Mouse (Mus musculus): ENCODE measurements around the gene Drd4. TPM values are rescaled to one million over a fixed set of nuclear protein-coding genes. Genes with fewer than 3 reads are reported as not detected.

The Drd4 gene
- polyA plus RNA-seq, 1 experiment from 2014 or later, result 0.16 TPM

DNA sequence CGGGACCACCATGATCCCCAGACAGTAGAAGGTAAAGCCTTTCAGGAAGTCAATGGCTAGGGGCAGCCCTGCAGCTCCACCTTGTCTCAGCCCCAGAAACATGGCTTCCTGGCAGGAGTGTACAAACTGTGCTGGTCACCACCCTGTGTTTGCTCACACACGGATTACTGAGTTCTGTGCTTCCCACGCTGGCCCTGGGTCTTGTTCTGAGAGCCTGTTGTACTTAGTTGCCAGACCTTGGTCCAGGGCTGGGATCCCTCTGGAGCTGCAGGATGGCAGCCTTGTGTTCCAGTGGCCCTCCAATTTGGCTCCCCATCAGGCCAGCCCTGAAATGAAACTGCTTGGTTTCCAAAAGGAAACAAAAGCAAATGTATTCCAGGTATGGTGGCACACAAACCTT is 44.5 kb downstream of the Drd4 start:
- Histone ChIP-seq H3K9me3 (ENCODE audit: control insufficient read depth, low read length) (no peaks in the 10 kb centered on the region), H3K27ac (ENCODE audit: low read depth, low read length) (no peak overlapping the region), H3K4me2 (no peak overlapping the region), H3K36me3 (ENCODE audit: control insufficient read depth, insufficient read depth, low read length) (no peaks in the 10 kb centered on the region; the same call in 1 of the 2 replicates), H3K9ac (ENCODE audit: low read depth, low read length) (no peak overlapping the region), H3K27me3 (replicated peaks; ENCODE audit: control insufficient read depth, insufficient read depth, low read length) (0 out of 2 replicates have a peak, but pooled peaks cover 3% of the 10 kb centered on the region), H3K4me1 (replicated peaks; ENCODE audit: control insufficient read depth, insufficient read depth, low read length) (peaks cover 14% of the 10 kb centered on the region), H3K4me3 (ENCODE audit: low read depth, low read length) (no peak overlapping the region)
- ATAC-seq (replicated peaks; ENCODE audit: low FRiP score) (no peak), DNase-seq (ENCODE audit: low spot score) (no peak)
- WGBS, result 74% methylated on average over 3 of the region's 3 CpGs

DNA sequence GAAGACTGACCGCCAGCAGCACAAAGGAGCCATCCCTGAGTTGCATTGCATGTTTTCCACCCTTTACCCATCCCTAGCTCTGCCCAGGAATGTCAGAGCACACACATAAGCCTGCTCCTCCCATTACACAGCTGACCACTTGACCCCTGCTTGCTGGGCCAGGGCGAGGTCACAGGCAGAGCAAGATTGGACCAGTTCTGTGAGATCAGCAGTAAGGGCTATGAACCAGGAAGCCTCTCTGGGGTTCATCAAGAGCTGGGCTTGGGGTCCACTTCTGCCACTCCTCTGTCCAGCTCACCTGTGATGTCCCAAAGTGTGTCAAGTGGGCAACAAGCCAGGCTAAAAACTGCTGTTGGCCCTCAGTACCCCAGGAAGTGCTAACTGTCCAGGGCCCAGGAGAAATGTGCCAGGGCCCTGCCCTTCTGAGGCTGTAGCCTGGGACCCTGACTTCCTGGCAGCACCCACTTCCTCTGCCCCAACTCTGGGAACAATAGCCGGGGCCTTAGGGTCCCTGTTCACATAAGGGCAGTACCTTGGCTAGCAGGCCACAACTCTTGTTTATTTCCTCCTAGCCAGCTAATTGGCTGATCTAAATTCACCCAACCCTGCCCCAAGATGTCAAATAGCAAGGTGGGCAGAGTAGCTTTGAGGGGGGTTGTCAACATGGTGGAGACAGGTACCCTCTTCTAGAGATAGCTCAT is 46.1 kb downstream of the Drd4 start:
- ATAC-seq (replicated peaks; ENCODE audit: low FRiP score), result no peak
- Histone ChIP-seq H3K27ac (ENCODE audit: low read depth, low read length) (no peak overlapping the region), H3K4me2 (peak overlapping the region; percentile 66), H3K9ac (ENCODE audit: low read depth, low read length) (no peak overlapping the region), H3K36me3 (ENCODE audit: control insufficient read depth, insufficient read depth, low read length) (no peaks in the 10 kb centered on the region; the same call in 1 of the 2 replicates), H3K4me1 (replicated peaks; ENCODE audit: control insufficient read depth, insufficient read depth, low read length) (peaks cover 14% of the 10 kb centered on the region), H3K9me3 (ENCODE audit: control insufficient read depth, low read length) (no peaks in the 10 kb centered on the region), H3K27me3 (replicated peaks; ENCODE audit: control insufficient read depth, insufficient read depth, low read length) (0 out of 2 replicates have a peak, but pooled peaks cover 3% of the 10 kb centered on the region), H3K4me3 (ENCODE audit: low read depth, low read length) (no peak overlapping the region)
- WGBS, result 61% methylated on average over 3 of the region's 3 CpGs
- no peak for DNase-seq (ENCODE audit: low spot score)

DNA sequence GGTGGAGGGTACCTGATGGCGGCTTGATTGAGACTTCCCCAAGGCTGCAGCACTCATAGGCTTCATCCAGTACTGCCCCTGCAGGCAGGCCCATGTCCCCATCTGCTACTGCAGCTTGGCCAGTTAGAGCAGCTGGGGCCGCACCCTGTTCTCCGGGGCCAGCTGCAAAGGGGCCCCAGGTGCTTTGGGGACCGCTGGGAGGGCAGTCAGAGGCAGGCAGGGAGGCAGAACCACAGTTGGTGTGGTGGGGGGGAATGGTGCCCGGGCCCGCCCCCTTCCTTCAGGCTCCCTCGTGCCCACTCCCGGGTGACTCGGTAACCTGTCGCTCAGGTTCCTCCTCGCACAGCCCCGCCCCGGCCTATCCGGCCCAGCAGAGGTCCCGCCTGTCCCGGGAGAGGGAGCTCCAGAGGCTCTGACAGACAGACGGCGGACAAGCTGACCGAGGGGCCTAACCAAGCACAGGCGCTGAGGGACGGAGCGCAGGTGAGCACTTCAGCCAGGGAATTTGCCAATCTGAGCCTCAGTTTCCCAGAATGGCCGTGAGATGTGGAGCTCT is 46.8 kb downstream of the Drd4 start, which contains the start of gene Eps8l2:
TSS of gene Eps8l2 (plus strand) at position 305 of the 556 bp plus-strand sequence.
- DNase-seq (ENCODE audit: low spot score) (peak; percentile 49), ATAC-seq (replicated peaks; ENCODE audit: low FRiP score) (peak; percentile 64)
- Histone ChIP-seq H3K27me3 (replicated peaks; ENCODE audit: control insufficient read depth, insufficient read depth, low read length) (0 out of 2 replicates have a peak, but pooled peaks cover 3% of the 10 kb centered on the region), H3K36me3 (ENCODE audit: control insufficient read depth, insufficient read depth, low read length) (no peaks in the 10 kb centered on the region; the same call in 1 of the 2 replicates), H3K9me3 (ENCODE audit: control insufficient read depth, low read length) (no peaks in the 10 kb centered on the region), H3K9ac (ENCODE audit: low read depth, low read length) (peak within 1 kb of the TSS; percentile 56; the same call in 1 of the 2 replicates), H3K4me3 (ENCODE audit: low read depth, low read length) (peak within 1 kb of the TSS; percentile 35), H3K27ac (ENCODE audit: low read depth, low read length) (peak within 1 kb of the TSS; percentile 30), H3K4me1 (replicated peaks; ENCODE audit: control insufficient read depth, insufficient read depth, low read length) (peaks cover 14% of the 10 kb centered on the region), H3K4me2 (peak within 1 kb of the TSS; percentile 66)
- 5% methylated on average over 23 of the region's 23 CpGs for WGBS

DNA sequence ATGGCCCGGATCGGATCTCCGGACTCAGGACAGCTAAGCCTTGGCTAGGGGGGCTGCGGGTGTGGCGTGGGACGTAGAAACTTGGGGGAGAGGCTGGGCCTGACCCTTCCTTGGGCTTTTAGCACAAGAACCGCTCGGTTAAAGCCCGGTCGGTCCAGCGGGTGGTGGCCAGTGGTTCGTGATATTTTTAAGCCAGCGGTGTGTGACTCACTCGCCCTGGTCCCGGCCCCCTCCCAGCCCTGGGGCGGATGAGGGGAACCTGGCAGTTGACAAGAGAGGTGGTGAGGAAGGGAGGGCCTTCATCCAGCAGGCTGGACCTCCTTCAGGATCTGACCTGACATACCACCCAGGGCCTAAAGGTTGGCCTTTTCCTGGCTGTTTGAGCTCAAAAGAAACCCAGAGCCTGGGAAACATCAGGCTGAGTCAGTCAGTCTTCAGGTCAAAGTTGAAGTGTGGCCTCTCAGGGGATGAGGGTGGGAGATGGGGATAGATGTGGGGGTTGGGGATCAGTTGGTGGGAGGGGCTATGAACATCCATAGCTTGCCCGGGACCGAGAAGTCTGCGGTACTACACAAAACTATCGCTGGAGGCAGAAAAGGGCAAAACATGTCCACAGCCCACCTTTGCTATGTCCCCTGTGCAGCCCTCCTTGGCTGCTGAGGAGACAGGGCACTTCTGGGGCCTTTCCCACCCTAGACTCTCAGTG is 47.6 kb downstream of the Drd4 start:
- Histone ChIP-seq H3K36me3 (ENCODE audit: control insufficient read depth, insufficient read depth, low read length) (no peaks in the 10 kb centered on the region; the same call in 1 of the 2 replicates), H3K4me3 (ENCODE audit: low read depth, low read length) (peak overlapping the region; percentile 35), H3K4me1 (replicated peaks; ENCODE audit: control insufficient read depth, insufficient read depth, low read length) (peaks cover 14% of the 10 kb centered on the region), H3K9ac (ENCODE audit: low read depth, low read length) (peak overlapping the region; percentile 56; the same call in 1 of the 2 replicates), H3K9me3 (ENCODE audit: control insufficient read depth, low read length) (no peaks in the 10 kb centered on the region), H3K27ac (ENCODE audit: low read depth, low read length) (peak overlapping the region; percentile 4; the same call in 1 of the 2 replicates), H3K27me3 (replicated peaks; ENCODE audit: control insufficient read depth, insufficient read depth, low read length) (0 out of 2 replicates have a peak, but pooled peaks cover 3% of the 10 kb centered on the region), H3K4me2 (peak overlapping the region; percentile 66)
- DNase-seq (ENCODE audit: low spot score), result no peak
- no peak for ATAC-seq (replicated peaks; ENCODE audit: low FRiP score)
- 44% methylated on average over 20 of the region's 20 CpGs for WGBS

DNA sequence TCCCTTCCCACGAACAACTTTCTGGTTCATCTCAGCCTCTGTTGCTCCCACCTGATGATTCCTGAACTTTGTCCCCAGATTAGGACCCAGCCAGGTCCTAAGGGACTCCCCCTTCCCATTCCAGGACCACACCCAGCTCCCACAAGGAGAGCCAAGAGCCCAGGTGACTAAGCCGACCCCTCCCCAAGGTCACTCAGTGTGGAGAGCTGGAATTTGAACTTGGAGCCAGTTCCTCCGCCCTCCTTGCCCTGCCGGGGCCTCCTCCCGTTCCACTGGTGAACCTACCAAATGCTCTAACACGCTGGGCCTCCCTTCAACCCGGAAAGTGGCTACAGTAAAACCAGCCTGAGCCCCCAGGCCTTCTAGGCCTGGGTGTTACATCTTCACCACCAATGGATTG is 48.2 kb downstream of the Drd4 start:
- peaks cover 14% of the 10 kb centered on the region for H3K4me1 ChIP-seq (replicated peaks; ENCODE audit: control insufficient read depth, insufficient read depth, low read length)
- WGBS, result 71% methylated on average over 7 of the region's 7 CpGs
- H3K9me3 ChIP-seq (ENCODE audit: control insufficient read depth, low read length), result no peaks in the 10 kb centered on the region
- H3K4me3 ChIP-seq (ENCODE audit: low read depth, low read length), result no peak overlapping the region
- H3K27me3 ChIP-seq (replicated peaks; ENCODE audit: control insufficient read depth, insufficient read depth, low read length), result 0 out of 2 replicates have a peak, but pooled peaks cover 3% of the 10 kb centered on the region
- ATAC-seq (replicated peaks; ENCODE audit: low FRiP score) (no peak), DNase-seq (ENCODE audit: low spot score) (no peak)
- peak overlapping the region; percentile 4 for H3K27ac ChIP-seq (ENCODE audit: low read depth, low read length)
- no peak overlapping the region for H3K9ac ChIP-seq (ENCODE audit: low read depth, low read length)
- H3K36me3 ChIP-seq (ENCODE audit: control insufficient read depth, insufficient read depth, low read length), result no peaks in the 10 kb centered on the region; the same call in 1 of the 2 replicates
- H3K4me2 ChIP-seq, result no peak overlapping the region

DNA sequence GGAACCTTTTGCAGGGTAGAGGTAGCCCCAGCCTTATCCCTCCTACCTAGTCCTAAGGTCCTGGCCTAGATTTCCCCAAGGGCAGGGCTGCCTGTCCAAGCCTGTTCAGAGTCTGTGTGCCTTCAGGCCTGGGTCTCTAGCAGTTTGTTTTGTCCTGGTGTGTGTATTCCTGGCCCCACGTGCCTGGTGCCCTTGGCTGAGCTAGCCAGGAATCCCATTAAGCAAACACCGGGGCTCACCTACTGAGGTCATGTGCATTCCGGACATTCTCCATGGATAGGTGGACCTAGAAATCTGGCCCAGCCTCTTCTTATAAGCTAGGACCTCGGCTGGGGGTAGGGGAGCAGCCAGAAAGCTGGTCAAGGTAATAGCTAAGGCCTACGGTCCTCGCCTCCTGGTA is 48.7 kb downstream of the Drd4 start:
- H3K9me3 ChIP-seq (ENCODE audit: control insufficient read depth, low read length), result no peaks in the 10 kb centered on the region
- H3K9ac ChIP-seq (ENCODE audit: low read depth, low read length), result no peak overlapping the region
- H3K27me3 ChIP-seq (replicated peaks; ENCODE audit: control insufficient read depth, insufficient read depth, low read length), result 0 out of 2 replicates have a peak, but pooled peaks cover 3% of the 10 kb centered on the region
- 72% methylated on average over 6 of the region's 6 CpGs for WGBS
- no peak overlapping the region for H3K4me2 ChIP-seq
- ATAC-seq (replicated peaks; ENCODE audit: low FRiP score), result peak; percentile 39; the same call in 1 of the 2 replicates
- H3K27ac ChIP-seq (ENCODE audit: low read depth, low read length), result peak overlapping the region; percentile 4
- no peaks in the 10 kb centered on the region for H3K36me3 ChIP-seq (ENCODE audit: control insufficient read depth, insufficient read depth, low read length)
- H3K4me1 ChIP-seq (replicated peaks; ENCODE audit: control insufficient read depth, insufficient read depth, low read length), result peaks cover 14% of the 10 kb centered on the region
- H3K4me3 ChIP-seq (ENCODE audit: low read depth, low read length), result no peak overlapping the region
- DNase-seq (ENCODE audit: low spot score), result no peak

DNA sequence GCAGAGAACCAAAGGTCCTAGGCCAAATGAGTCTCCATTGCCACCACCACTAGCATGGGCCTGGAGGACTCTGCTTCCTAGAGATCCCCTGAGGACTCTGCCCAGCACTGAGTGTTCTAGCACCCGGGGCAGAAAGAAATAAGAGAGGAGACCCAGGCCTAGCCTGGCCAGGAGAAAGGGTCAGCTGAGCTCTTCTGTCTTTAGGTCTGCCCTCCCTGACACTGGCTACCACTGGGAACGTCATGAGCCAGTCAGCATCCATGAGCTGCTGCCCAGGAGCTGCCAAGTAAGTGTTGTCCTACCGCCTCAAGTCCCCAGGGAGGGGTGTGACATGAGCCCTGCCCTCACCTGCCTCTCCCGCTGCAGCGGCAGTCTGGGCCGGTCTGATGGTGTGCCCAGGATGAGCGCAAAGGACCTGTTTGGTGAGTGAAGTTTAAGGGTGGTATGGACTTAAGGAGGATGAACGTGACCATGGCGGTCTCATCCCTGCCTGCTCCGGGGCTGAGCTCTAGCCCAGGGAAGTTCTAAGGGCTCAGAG is 50.0 kb downstream of the Drd4 start:
- no peaks in the 10 kb centered on the region for H3K9me3 ChIP-seq (ENCODE audit: control insufficient read depth, low read length)
- ATAC-seq (replicated peaks; ENCODE audit: low FRiP score) (no peak), DNase-seq (ENCODE audit: low spot score) (no peak)
- H3K36me3 ChIP-seq (ENCODE audit: control insufficient read depth, insufficient read depth, low read length), result no peaks in the 10 kb centered on the region
- WGBS, result 79% methylated on average over 10 of the region's 10 CpGs
- H3K4me1 ChIP-seq (replicated peaks; ENCODE audit: control insufficient read depth, insufficient read depth, low read length), result peaks cover 14% of the 10 kb centered on the region
- no peak overlapping the region for H3K4me3 ChIP-seq (ENCODE audit: low read depth, low read length)
- H3K27ac ChIP-seq (ENCODE audit: low read depth, low read length), result no peak overlapping the region
- H3K4me2 ChIP-seq, result no peak overlapping the region
- H3K27me3 ChIP-seq (replicated peaks; ENCODE audit: control insufficient read depth, insufficient read depth, low read length), result 0 out of 2 replicates have a peak, but pooled peaks cover 3% of the 10 kb centered on the region
- H3K9ac ChIP-seq (ENCODE audit: low read depth, low read length), result no peak overlapping the region

DNA sequence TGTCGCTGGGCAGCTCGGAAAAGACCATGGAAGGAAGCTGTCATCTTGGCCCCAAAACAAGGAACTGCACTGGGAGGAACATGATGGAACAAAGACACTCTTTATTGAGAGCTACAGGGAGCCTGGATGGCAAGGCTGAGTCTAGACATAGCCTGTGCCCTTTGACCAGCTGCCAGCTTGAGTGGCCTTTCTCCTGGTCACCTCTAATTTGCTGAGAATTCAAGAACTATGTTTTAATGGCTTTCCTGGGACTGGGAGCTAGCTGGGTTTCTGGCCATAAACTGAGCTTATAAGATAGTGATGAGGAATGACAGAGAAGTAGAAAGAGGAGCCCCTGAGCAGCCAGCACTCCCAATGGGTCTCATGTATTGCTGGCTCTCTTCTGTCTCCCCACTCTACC is 51.4 kb downstream of the Drd4 start:
- H3K4me1 ChIP-seq (replicated peaks; ENCODE audit: control insufficient read depth, insufficient read depth, low read length), result peaks cover 13% of the 10 kb centered on the region
- H3K4me3 ChIP-seq (ENCODE audit: low read depth, low read length), result no peak overlapping the region
- H3K27ac ChIP-seq (ENCODE audit: low read depth, low read length), result no peak overlapping the region
- H3K9me3 ChIP-seq (ENCODE audit: control insufficient read depth, low read length), result no peaks in the 10 kb centered on the region
- 0 out of 2 replicates have a peak, but pooled peaks cover 3% of the 10 kb centered on the region for H3K27me3 ChIP-seq (replicated peaks; ENCODE audit: control insufficient read depth, insufficient read depth, low read length)
- H3K4me2 ChIP-seq, result no peak overlapping the region
- ATAC-seq (replicated peaks; ENCODE audit: low FRiP score) (no peak), DNase-seq (ENCODE audit: low spot score) (no peak)
- no peaks in the 10 kb centered on the region for H3K36me3 ChIP-seq (ENCODE audit: control insufficient read depth, insufficient read depth, low read length)
- H3K9ac ChIP-seq (ENCODE audit: low read depth, low read length), result no peak overlapping the region
- WGBS, result 68% methylated on average over 2 of the region's 2 CpGs
